18 mouse cellular contexts compared by ENCODE assay signal in genomic region chr4:104625316-104625715, GRCm38 (mm10).
DNase-seq lines count a peak whose midpoint lies in the region; ATAC-seq and TF ChIP-seq lines count a peak whose summit lies in the region.
"Had no signal": no experiment of that assay in that cellular context is flagged by ENCODE, and none has a peak within 500 bp of the region (broad histone marks: within the 10 kb centered on the region; RNA-seq: fewer than 3 reads in every experiment).

No protein-coding gene starts in this region.

- H3K27ac ChIP-seq in kidney, embryonic 15.5 days = no peak overlapping the region
- H3K27ac ChIP-seq in kidney, embryonic 16.5 days (ENCODE audit: low read length) = 0 out of 2 replicates have a peak overlapping the region, but pooled peaks have one; percentile 14
- H3K27ac ChIP-seq in gastrocnemius, adult 2 months = no peak overlapping the region
- H3K27ac ChIP-seq: embryonic facial prominence, embryonic 12.5 days; heart, adult 2 months; hindbrain, embryonic 15.5 days had no signal

- WGBS in kidney, embryonic 15.5 days = 68% methylated on average over 8 of the region's 8 CpGs
- WGBS in kidney, embryonic 16.5 days = 66% methylated on average over 8 of the region's 8 CpGs

- H3K4me2 ChIP-seq in kidney, embryonic 15.5 days = no peak overlapping the region
- H3K4me2 ChIP-seq in kidney, embryonic 16.5 days (replicated peaks; ENCODE audit: low read depth, low read length) = no peak overlapping the region
- H3K4me2 ChIP-seq: embryonic facial prominence, embryonic 12.5 days; heart, embryonic 12.5 days; hindbrain, embryonic 15.5 days had no signal

- no peak for ATAC-seq in kidney, embryonic 15.5 days (replicated peaks; ENCODE audit: low FRiP score)
- peak; percentile 59; the same call in 1 of the 2 replicates for ATAC-seq in kidney, embryonic 16.5 days (ENCODE audit: low FRiP score, low TSS enrichment)
- no peak for ATAC-seq in erythroblast, adult 5-6 weeks (replicated peaks; ENCODE audit: low FRiP score, poor library complexity, severe bottlenecking)
- ATAC-seq: forebrain, embryonic 14.5 days had no signal

- H3K36me3 ChIP-seq in kidney, embryonic 15.5 days = no peaks in the 10 kb centered on the region
- no peaks in the 10 kb centered on the region for H3K36me3 ChIP-seq in kidney, embryonic 16.5 days (ENCODE audit: insufficient read depth, low read length)
- H3K36me3 ChIP-seq: embryonic facial prominence, embryonic 12.5 days; heart, embryonic 12.5 days; hindbrain, embryonic 15.5 days had no signal

- H3K9ac ChIP-seq in kidney, embryonic 15.5 days = no peak overlapping the region
- H3K9ac ChIP-seq in kidney, embryonic 16.5 days (replicated peaks; ENCODE audit: low read length) = no peak overlapping the region
- H3K9ac ChIP-seq: embryonic facial prominence, embryonic 12.5 days; heart, embryonic 12.5 days; hindbrain, embryonic 15.5 days had no signal

- no peaks in the 10 kb centered on the region for H3K9me3 ChIP-seq in kidney, embryonic 15.5 days (replicated peaks)
- H3K9me3 ChIP-seq in kidney, embryonic 16.5 days (ENCODE audit: low read length) = no peaks in the 10 kb centered on the region
- H3K9me3 ChIP-seq: embryonic facial prominence, embryonic 12.5 days; heart, embryonic 12.5 days; hindbrain, embryonic 15.5 days had no signal

- no peaks in the 10 kb centered on the region for H3K4me1 ChIP-seq in kidney, embryonic 15.5 days
- H3K4me1 ChIP-seq in kidney, embryonic 16.5 days (ENCODE audit: insufficient read depth, low read length) = peaks cover 7% of the 10 kb centered on the region; the same call in 1 of the 2 replicates
- H3K4me1 ChIP-seq: embryonic facial prominence, embryonic 12.5 days; heart, embryonic 12.5 days; hindbrain, embryonic 15.5 days had no signal

- no peak overlapping the region for H3K4me3 ChIP-seq in kidney, embryonic 15.5 days (replicated peaks)
- H3K4me3 ChIP-seq in kidney, embryonic 16.5 days (ENCODE audit: low read length) = no peak overlapping the region
- H3K4me3 ChIP-seq in gastrocnemius, adult 2 months = no peak overlapping the region
- H3K4me3 ChIP-seq: embryonic facial prominence, embryonic 12.5 days; heart, adult 2 months; heart, embryonic 12.5 days; hindbrain, embryonic 15.5 days had no signal

- peak; percentile 45 for DNase-seq in kidney, adult 18-20 months
- peak; percentile 56 to 76 for DNase-seq in kidney, postnatal 36 days
- no peak for DNase-seq in gastrocnemius, adult 2 months
- DNase-seq: adrenal gland, adult 8-10 months; adrenal gland, postnatal 36 days; cerebellum, adult 11-12 months; cerebellum, adult 9-10 months; cerebellum, postnatal 25 days; gastrocnemius, postnatal 10 days; heart, adult 2 months; heart, postnatal 36 days had no signal

- intact Hi-C loops in gastrocnemius, adult 2 months (cut with DNase I) = no loop called here

- no peak for TF ChIP-seq CTCF in gastrocnemius, adult 2 months (IDR thresholded peaks at IDR 0.05)

- no peaks in the 10 kb centered on the region for H3K27me3 ChIP-seq in kidney, embryonic 15.5 days
- H3K27me3 ChIP-seq in kidney, embryonic 16.5 days (ENCODE audit: insufficient read depth, low read length) = no peaks in the 10 kb centered on the region
- H3K27me3 ChIP-seq: embryonic facial prominence, embryonic 12.5 days; heart, embryonic 12.5 days; hindbrain, embryonic 15.5 days had no signal
